Comparison of ENCODE assay signal across 18 mouse cellular contexts in the genomic region with DNA sequence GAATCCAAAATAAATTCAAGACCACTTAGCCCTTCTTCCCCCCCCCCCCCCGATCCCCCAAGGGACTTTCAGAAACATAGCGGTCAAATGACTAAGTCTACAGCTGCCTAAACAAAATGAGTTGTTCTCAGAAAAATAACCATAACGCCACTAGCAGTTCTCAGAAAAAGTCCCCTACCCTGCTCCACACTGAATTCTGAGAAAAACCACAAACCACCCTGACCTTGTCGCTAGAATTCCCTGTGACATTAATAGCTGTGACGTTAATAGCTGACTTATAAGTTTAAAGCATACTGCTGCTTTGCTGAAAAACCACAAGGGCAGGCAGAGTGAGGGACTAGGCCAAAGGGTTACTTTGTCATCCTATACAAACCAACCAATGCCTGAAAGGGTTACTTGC. TPM values are rescaled to one million over a fixed set of nuclear protein-coding genes. Genes with fewer than 3 reads are reported as not detected.
"Had no signal": no experiment of that assay in that cellular context is flagged by ENCODE, and none has a peak within 500 bp of the region (broad histone marks: within the 10 kb centered on the region; RNA-seq: fewer than 3 reads in every experiment).

No protein-coding gene starts in this region.

- H3K36me3 ChIP-seq: liver, embryonic 13.5 days; midbrain, embryonic 12.5 days; midbrain, embryonic 15.5 days; neural tube, embryonic 13.5 days; stomach, embryonic 15.5 days had no signal

- H3K4me1 ChIP-seq: liver, embryonic 13.5 days; midbrain, embryonic 12.5 days; stomach, embryonic 15.5 days had no signal

- ATAC-seq: midbrain, embryonic 15.5 days had no signal

- H3K27ac ChIP-seq: kidney, postnatal 0 days; left cerebral cortex, adult 2 months; liver, embryonic 13.5 days; midbrain, embryonic 12.5 days; midbrain, embryonic 15.5 days; neural tube, embryonic 13.5 days; stomach, embryonic 15.5 days had no signal

- H3K9me3 ChIP-seq: liver, embryonic 13.5 days; midbrain, embryonic 12.5 days; midbrain, embryonic 15.5 days; neural tube, embryonic 13.5 days; stomach, embryonic 15.5 days had no signal

- DNase-seq: kidney, postnatal 36 days; layer of hippocampus, postnatal 36 days; liver, embryonic 13.5 days; lung, adult 2 months; lung, postnatal 14 days; lung, postnatal 4 days; right cerebral cortex, postnatal 14 days; right cerebral cortex, postnatal 4 days; thymus, postnatal 25 days had no signal

- H3K9ac ChIP-seq: liver, embryonic 13.5 days; midbrain, embryonic 12.5 days; midbrain, embryonic 15.5 days; neural tube, embryonic 13.5 days; stomach, embryonic 15.5 days had no signal

- H3K4me3 ChIP-seq: left cerebral cortex, adult 2 months; liver, embryonic 13.5 days; midbrain, embryonic 12.5 days; midbrain, embryonic 15.5 days; neural tube, embryonic 13.5 days; stomach, embryonic 15.5 days had no signal

- H3K27me3 ChIP-seq: liver, embryonic 13.5 days; midbrain, embryonic 12.5 days; midbrain, embryonic 15.5 days; neural tube, embryonic 13.5 days; stomach, embryonic 15.5 days had no signal

- H3K4me2 ChIP-seq: liver, embryonic 13.5 days; midbrain, embryonic 12.5 days; midbrain, embryonic 15.5 days; neural tube, embryonic 13.5 days; stomach, embryonic 15.5 days had no signal

RNA-seq across cellular contexts. Expression of a gene that starts 15.3 kb away (rescaled TPM):
- total RNA-seq: liver, adult 2 months; megakaryocyte progenitor cell, adult 5-6 weeks; neutrophil, adult 5-6 weeks had no signal
- polyA plus RNA-seq: liver, adult 2 months; lung, adult 2 months had no signal

RNA-seq across cellular contexts. Expression of a gene that starts 52.0 kb away (rescaled TPM):
- polyA plus RNA-seq: liver, adult 2 months had no signal
